Mouse (Mus musculus) kidney, adult 2 months (tissue): ENCODE data around the gene Gfod2.

ENCODE experiments used
- CTCF ChIP-seq: fragments of 200-500 bp; conservative IDR thresholded peaks from 2 replicates; pipeline ENCODE4 v1.5.1; 2011; ENCODE audit warnings: low read depth, mild to moderate bottlenecking, control low read depth, low read length, moderate library complexity, mixed read lengths; ENCODE audit not compliant: insufficient read depth, insufficient read length
- POLR2A ChIP-seq: fragments of 200-500 bp; IDR thresholded peaks from one replicate; pipeline ENCODE4 v1.6.1; 2011; ENCODE audit warnings: low read depth, low read length, control low read depth

DNA sequence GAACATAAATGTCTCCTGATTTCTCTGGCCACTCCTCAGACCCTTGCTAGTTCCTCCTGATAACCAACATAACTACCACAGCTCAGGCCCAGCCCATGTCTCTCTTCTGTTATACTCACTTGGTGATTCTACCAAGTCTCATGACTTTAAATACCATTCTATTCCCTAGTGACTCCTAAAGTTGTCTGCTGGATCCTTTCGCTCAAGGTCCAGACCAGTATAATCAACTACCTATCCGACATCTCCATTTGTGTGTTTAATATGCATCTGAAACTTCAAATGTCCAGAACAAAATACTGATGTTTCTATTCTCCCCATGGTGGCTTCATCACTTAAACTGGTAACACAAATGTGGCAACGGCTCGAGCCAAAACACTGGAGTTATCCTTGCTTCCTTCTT, 15.2 kb downstream of the Gfod2 start:
- TF ChIP-seq POLR2A: no peak
- no peak for TF ChIP-seq CTCF
